Mouse (Mus musculus): Measurements from ENCODE around the gene Mdh1b. TPM values are rescaled to one million over a fixed set of nuclear protein-coding genes. Genes with fewer than 3 reads are reported as not detected.

Gene Mdh1b
- 1 to 10 TPM in 1 of 2 experiments, under 1 TPM in 1; 0.37 to 1.3 TPM for total RNA-seq (2021)

- intact Hi-C loops (cut with DNase I): loop anchor here (5.0 to 10.0 kb wide), 2 partner anchors 63 to 964 kb away; partner anchors contain the start of gene Ccnyl1
These were observed at the start of gene Mdh1b, which contains the start of gene Fastkd2 for GRCm38 (mm10) chr1:63730240-63730771. Gene Mdh1b, minus strand, starts transcription at chr1:63730318. Gene Fastkd2, plus strand, starts transcription at chr1:63730614.

GRCm38 (mm10) chr1:63776902-63777630, 46.9 kb upstream of the Mdh1b start:
- intact Hi-C loops (cut with DNase I): loop anchor here (10.0 kb wide), 1 partner anchor 78 kb away; no protein-coding TSS in a partner anchor
- DNase-seq (ENCODE audit: low spot score in 2 of 2): no peak

More at GRCm38 (mm10) chr1:63730240-63730771, at the start of gene Mdh1b, which contains the start of gene Fastkd2:
- peak; percentile 92 to 96 for DNase-seq (ENCODE audit: low spot score in 2 of 2)

DNA sequence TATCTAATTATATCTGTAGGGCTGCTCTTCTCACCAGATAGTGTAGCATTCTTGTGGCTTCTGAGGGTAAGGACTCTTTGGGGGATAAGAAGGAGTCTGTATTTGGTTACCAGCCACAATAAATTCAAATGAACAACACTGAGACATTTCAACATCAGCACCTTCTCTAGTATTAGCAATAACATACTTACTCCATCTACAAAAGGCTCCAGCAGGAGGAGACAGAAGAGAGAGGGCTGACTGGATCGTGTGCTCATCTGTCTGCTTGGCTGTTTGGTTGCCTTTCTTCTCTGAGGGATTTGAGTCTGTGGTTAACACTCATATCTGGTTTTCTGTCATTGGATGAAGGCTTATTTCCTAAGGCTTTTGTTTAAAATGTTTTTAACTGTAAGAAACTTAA, 46.3 kb upstream of the Mdh1b start:
- no peak for DNase-seq (ENCODE audit: low spot score in 2 of 2)
- intact Hi-C loops (cut with DNase I): loop anchor here (10.0 kb wide), 1 partner anchor 78 kb away; no protein-coding TSS in a partner anchor

GRCm38 (mm10) chr1:63770309-63770708, 40.2 kb upstream of the Mdh1b start:
- intact Hi-C loops (cut with DNase I): loop anchor here (10.0 kb wide), 1 partner anchor 84 kb away; no protein-coding TSS in a partner anchor
- DNase-seq (ENCODE audit: low spot score in 2 of 2): peak; percentile 37 to 90

- intact Hi-C loops (cut with DNase I): loop anchor here (5.0 to 10.0 kb wide), 6 partner anchors 104 to 766 kb away; partner anchors contain the start of gene Creb1
- DNase-seq (ENCODE audit: low spot score in 2 of 2): no peak
These were observed 39.0 kb upstream of the Mdh1b start, which contains the start of gene 4933402D24Rik for GRCm38 (mm10) chr1:63769167-63769566. Gene 4933402D24Rik, minus strand, starts transcription at chr1:63769267.

DNA sequence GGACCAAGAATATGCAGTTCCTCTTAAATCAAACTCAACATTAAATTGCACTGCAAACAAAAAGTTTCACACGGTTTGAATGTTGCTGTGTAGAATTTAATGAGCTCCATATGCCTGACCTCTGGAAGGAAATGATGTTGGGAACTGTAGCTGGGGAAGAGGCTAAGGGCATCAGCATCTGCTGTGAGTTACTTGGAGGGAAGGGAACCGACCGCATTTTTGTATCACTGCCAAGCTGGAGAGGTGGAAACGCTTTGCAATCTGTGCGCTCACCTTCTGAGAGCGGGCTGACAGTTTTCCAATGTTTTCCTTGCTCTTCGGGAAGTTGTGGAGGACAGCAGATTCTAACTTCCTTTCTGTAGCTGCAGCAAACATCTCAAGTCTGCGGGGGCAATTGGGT, 38.0 kb upstream of the Mdh1b start:
- intact Hi-C loops (cut with DNase I): loop anchor here (5.0 to 10.0 kb wide), 6 partner anchors 103 to 767 kb away; partner anchors contain the start of gene Creb1
- DNase-seq (ENCODE audit: low spot score in 2 of 2): peak in 1 of 2 experiments; percentile 33

DNA sequence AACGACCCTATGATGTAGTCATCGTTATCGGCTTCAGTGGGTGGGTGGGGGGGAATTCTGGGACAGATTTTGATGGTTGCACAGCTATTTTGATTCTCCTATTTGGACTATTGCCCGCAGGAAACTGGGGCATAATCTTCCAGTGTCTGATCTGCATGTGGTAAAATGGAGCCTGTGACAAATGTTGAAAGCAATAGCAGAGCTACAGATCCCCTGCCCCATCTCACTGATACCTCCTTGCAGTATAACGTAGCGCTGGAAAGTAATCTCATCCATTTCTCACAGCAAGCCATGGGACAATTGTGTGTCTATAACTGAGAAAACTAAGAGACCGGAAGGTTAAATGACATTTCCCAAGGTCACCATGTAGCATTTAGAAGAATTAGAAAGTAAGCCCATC, 34.3 kb upstream of the Mdh1b start:
- DNase-seq (ENCODE audit: low spot score in 2 of 2): peak in 1 of 2 experiments; percentile 28
- intact Hi-C loops (cut with DNase I): loop anchor here (5.0 to 10.0 kb wide), 5 partner anchors 100 to 770 kb away; partner anchors contain the start of gene Creb1

DNA sequence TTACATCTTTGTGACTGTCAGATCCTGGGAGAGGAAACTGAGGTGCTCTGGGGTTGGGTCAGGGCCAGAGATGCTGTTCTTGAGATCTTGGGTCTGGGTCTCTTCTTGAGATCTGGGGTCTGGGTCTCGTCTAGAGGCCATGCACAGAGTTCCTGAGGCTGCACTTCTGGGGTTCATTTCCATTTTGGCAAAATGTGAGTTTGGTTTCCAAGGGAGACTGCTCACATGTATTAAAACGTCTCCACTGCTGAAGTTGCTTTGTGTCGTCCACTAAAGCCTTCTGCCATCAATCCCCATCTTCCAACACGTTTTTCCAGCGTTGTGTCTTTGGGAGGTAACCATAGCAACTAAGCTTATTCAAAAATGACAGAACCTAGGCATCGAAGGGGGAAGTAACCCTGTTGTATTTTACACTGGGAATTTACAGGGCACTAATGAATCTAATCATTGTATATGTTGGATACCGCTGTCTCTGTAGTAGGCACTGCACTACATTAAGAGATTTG, 33.8 kb upstream of the Mdh1b start:
- DNase-seq (ENCODE audit: low spot score in 2 of 2): no peak
- intact Hi-C loops (cut with DNase I): loop anchor here (1.0 to 10.0 kb wide), 7 partner anchors 99 to 771 kb away; partner anchors contain the start of gene Creb1

GRCm38 (mm10) chr1:63763212-63763694, 33.1 kb upstream of the Mdh1b start:
- peak; percentile 60 to 83 for DNase-seq (ENCODE audit: low spot score in 2 of 2)
- intact Hi-C loops (cut with DNase I): loop anchor here (1.0 to 10.0 kb wide), 7 partner anchors 98 to 772 kb away; partner anchors contain the start of gene Creb1

- intact Hi-C loops (cut with DNase I): no loop called here
- DNase-seq (ENCODE audit: low spot score in 2 of 2): no peak
These were observed 25.9 kb upstream of the Mdh1b start for GRCm38 (mm10) chr1:63756005-63756404.

DNA sequence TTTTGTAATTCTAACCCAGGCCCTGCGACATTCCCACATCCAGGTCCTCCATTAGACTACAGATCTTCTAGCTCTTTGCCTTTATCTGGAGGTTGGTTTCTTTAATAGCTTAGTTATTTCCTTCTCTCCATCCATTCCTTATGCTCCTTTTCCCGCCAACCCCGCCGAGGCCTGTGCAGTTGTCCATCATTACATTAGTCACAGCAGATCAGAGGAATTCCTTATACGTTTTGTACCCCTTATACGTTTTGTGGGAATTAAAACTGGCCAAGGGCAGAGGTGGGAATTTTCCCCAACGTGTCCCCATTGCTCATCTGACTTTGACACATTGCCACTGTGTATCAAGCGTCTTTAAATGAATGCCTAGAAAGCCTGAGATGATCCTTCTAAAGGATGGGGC, 322 bp downstream of the Mdh1b start:
- intact Hi-C loops (cut with DNase I): loop anchor here (5.0 to 10.0 kb wide), 3 partner anchors 62 to 965 kb away; partner anchors contain the start of genes Ccnyl1 and Creb1

DNA sequence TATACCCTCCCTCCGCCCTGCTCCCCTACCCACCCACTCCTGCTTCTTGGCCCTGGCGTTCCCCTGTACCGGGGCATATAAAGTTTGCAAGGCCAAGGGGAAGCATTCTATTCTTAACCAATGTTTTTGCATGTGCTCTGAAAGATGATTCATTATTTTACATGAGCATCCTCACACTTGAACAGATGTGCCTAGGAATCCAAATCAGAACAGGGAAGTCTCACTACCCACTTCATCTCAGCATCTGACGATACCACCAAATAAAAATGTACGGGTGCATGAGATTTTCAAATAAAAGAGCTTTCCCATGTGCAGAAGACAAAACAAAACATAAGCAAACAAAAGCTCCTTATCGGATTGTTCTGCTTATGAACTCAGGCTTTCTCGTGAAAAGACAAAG, 10.0 kb downstream of the Mdh1b start:
- intact Hi-C loops (cut with DNase I): loop anchor here (10.0 kb wide), 1 partner anchor 815 kb away; the partner anchor contains the start of gene Creb1
- peak; percentile 14 to 84 for DNase-seq (ENCODE audit: low spot score in 2 of 2)

More for the DNA sequence above, 322 bp downstream of the Mdh1b start:
- DNase-seq (ENCODE audit: low spot score in 2 of 2): no peak

- intact Hi-C loops (cut with DNase I): no loop called here
- DNase-seq (ENCODE audit: low spot score in 2 of 2): no peak
These were observed 21.2 kb downstream of the Mdh1b start for GRCm38 (mm10) chr1:63708876-63709275.

GRCm38 (mm10) chr1:63705733-63706132, 24.4 kb downstream of the Mdh1b start:
- intact Hi-C loops (cut with DNase I): no loop called here

GRCm38 (mm10) chr1:63696861-63697260, 33.3 kb downstream of the Mdh1b start:
- DNase-seq (ENCODE audit: low spot score in 2 of 2): no peak
- intact Hi-C loops (cut with DNase I): no loop called here

More at GRCm38 (mm10) chr1:63705733-63706132, 24.4 kb downstream of the Mdh1b start:
- DNase-seq (ENCODE audit: low spot score in 2 of 2): no peak

GRCm38 (mm10) chr1:63686827-63687226, 43.3 kb downstream of the Mdh1b start, which contains the start of gene Dytn:
Gene Dytn, minus strand, starts transcription at chr1:63686927.
- intact Hi-C loops (cut with DNase I): no loop called here

DNA sequence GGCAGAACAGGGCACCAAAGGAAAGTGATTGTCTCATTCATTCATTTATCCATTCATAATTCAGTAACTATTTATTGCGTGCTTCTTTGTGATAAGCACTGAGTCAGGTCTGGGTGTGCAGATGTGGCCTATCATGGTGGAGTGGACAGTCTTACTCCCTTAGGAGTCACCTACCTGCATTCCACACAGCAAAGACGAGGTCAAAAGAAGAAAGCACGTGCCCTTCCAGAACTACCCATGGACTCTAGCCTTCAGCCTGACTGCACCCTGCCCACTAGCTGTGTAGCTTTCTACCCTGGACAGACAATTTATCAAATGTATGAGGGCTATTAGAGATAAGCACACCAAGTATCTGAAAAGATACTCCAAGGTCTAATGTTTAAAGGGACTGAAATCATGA, 54.1 kb downstream of the Mdh1b start:
- intact Hi-C loops (cut with DNase I): no loop called here
- no peak for DNase-seq (ENCODE audit: low spot score in 2 of 2)

More at GRCm38 (mm10) chr1:63686827-63687226, 43.3 kb downstream of the Mdh1b start, which contains the start of gene Dytn:
- no peak for DNase-seq (ENCODE audit: low spot score in 2 of 2)

DNA sequence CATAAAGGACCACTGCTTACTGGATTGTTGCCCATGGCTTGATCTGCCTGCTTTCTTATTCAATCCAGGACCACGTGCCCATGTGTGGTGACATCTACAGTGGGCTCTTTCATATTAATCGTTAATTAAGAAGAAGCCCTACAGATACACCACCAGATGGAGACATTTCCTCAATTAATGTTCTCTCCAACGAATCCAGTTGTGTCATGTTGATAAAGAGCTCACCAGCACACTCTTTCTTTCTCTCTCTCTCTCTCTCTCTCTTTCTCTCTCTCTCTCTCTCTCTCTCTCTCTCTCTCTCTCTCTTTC, 61.3 kb downstream of the Mdh1b start:
- peak; percentile 16 to 60 for DNase-seq (ENCODE audit: low spot score in 2 of 2)
- intact Hi-C loops (cut with DNase I): loop anchor here (1.0 to 10.0 kb wide), 7 partner anchors 63 to 1038 kb away; partner anchors contain the start of genes 4933402D24Rik, Fastkd2, Klf7 and Mdh1b
